Mouse (Mus musculus) layer of hippocampus, postnatal 36 days (tissue): ENCODE results near the gene Olfr228. TPM values are rescaled to one million over a fixed set of nuclear protein-coding genes. Genes with fewer than 3 reads are reported as not detected.
"Not testable (repeated sequence)": the region's sequence is repeated elsewhere in the genome, so short reads cannot be mapped to it uniquely, and the experiment has no call there.

Experiments used
- DNase-seq, 2 experiments: peaks; one replicate each; pipeline ENCODE4 v3.0.0; 2022
- total RNA-seq, 2 experiments: library from RNA; stranded (reverse); gene quantifications; 2 replicates each; pipeline ENCODE4 v1.2.3; 2021

Gene Olfr228
- not detected for total RNA-seq

GRCm38 (mm10) chr2:86487286-86487685 is at the start of gene Olfr228:
Olfr228 (minus strand) TSS chr2:86487386.
- DNase-seq: no peak

- peak; percentile 16 to 39 for DNase-seq
Measured at GRCm38 (mm10) chr2:86530991-86531390, 43.8 kb upstream of the Olfr228 start.

- DNase-seq: no peak
Measured at GRCm38 (mm10) chr2:86508161-86508560, 21.0 kb upstream of the Olfr228 start, which contains the start of gene Olfr1076. Olfr1076 (plus strand) TSS chr2:86508461.

GRCm38 (mm10) chr2:86464442-86465109 is 22.6 kb downstream of the Olfr228 start:
- peak; percentile 35 to 43 for DNase-seq

- no peak for DNase-seq
Measured at GRCm38 (mm10) chr2:86460434-86460833, 26.8 kb downstream of the Olfr228 start.

- DNase-seq: no peak
Measured at GRCm38 (mm10) chr2:86456169-86456568, 31.0 kb downstream of the Olfr228 start, which contains the start of gene Olfr1066. Olfr1066 (minus strand) TSS chr2:86456269.

GRCm38 (mm10) chr2:86450491-86450890 is 36.7 kb downstream of the Olfr228 start, which contains the start of gene Olfr1065:
Olfr1065 (minus strand) TSS chr2:86450591.
- DNase-seq: not testable (repeated sequence)

- DNase-seq: not testable (repeated sequence)
Measured at GRCm38 (mm10) chr2:86442101-86442500, 45.1 kb downstream of the Olfr228 start.

Other genes with a start within 250 kb of the Olfr228 start
- not detected for gene Olfr1048, start 247.1 kb downstream of the Olfr228 start, total RNA-seq
- not detected for gene Olfr1049, start 229.1 kb downstream of the Olfr228 start, total RNA-seq
- not detected for gene Olfr1051, start 208.3 kb downstream of the Olfr228 start, total RNA-seq
- gene Olfr1052, start 194.9 kb downstream of the Olfr228 start, total RNA-seq: not detected
- not detected for gene Olfr1053, start 172.1 kb downstream of the Olfr228 start, total RNA-seq
- gene Olfr1054, start 152.0 kb downstream of the Olfr228 start, total RNA-seq: not detected
- gene Olfr1055, start 137.1 kb downstream of the Olfr228 start, total RNA-seq: not detected
- gene Olfr1056, start 124.9 kb downstream of the Olfr228 start, total RNA-seq: not detected
- not detected for gene Olfr1057, start 109.0 kb downstream of the Olfr228 start, total RNA-seq
- not detected for gene Olfr1058, start 98.8 kb downstream of the Olfr228 start, total RNA-seq
- not detected for gene Olfr1061, start 73.3 kb downstream of the Olfr228 start, total RNA-seq
- not detected for gene Olfr1062, start 60.6 kb downstream of the Olfr228 start, total RNA-seq
- not detected for gene Olfr1065, start 36.8 kb downstream of the Olfr228 start, total RNA-seq
- gene Olfr1066, start 31.1 kb downstream of the Olfr228 start, total RNA-seq: not detected
- gene Olfr1076, start 21.1 kb upstream of the Olfr228 start, total RNA-seq: not detected
- gene Olfr1079, start 55.1 kb upstream of the Olfr228 start, total RNA-seq: not detected
- gene Olfr1080, start 70.8 kb upstream of the Olfr228 start, total RNA-seq: not detected
- gene Olfr1082, start 111.6 kb upstream of the Olfr228 start, total RNA-seq: not detected
- gene Olfr1084, start 152.3 kb upstream of the Olfr228 start, total RNA-seq: not detected
- gene Olfr1085, start 174.6 kb upstream of the Olfr228 start, total RNA-seq: not detected
- not detected for gene Olfr1086, start 192.7 kb upstream of the Olfr228 start, total RNA-seq
- not detected for gene Olfr1087, start 211.0 kb upstream of the Olfr228 start, total RNA-seq
- gene Olfr1089, start 246.3 kb upstream of the Olfr228 start, total RNA-seq: not detected